Mouse (Mus musculus): ENCODE data around the gene Olfr1461. TPM values are rescaled to one million over a fixed set of nuclear protein-coding genes. Genes with fewer than 3 reads are reported as not detected.

Gene Olfr1461
- polyA plus RNA-seq (2012; rRNA removed), result not detected in 2 replicates

GRCm38 (mm10) chr19:13162700-13163099, at the start of gene Olfr1461:
Olfr1461 (plus strand) TSS chr19:13163000.

GRCm38 (mm10) chr19:13149449-13149848, 13.4 kb upstream of the Olfr1461 start, which contains the start of gene Olfr1459:
Olfr1459 (minus strand) TSS chr19:13149549.

GRCm38 (mm10) chr19:13185434-13185833, 22.6 kb downstream of the Olfr1461 start, which contains the start of gene Olfr1462:
Olfr1462 (plus strand) TSS chr19:13185734.

Other genes with a start within 250 kb of the Olfr1461 start
- gene Olfr1448, start 238.6 kb upstream of the Olfr1461 start, polyA plus RNA-seq (2012; rRNA removed), result not detected in 2 replicates
- gene Olfr1449, start 232.2 kb upstream of the Olfr1461 start, polyA plus RNA-seq (2012; rRNA removed), result not detected in 2 replicates
- gene Olfr1450, start 212.7 kb upstream of the Olfr1461 start, polyA plus RNA-seq (2012; rRNA removed), result not detected in 2 replicates
- gene Olfr1451, start 168.0 kb upstream of the Olfr1461 start, polyA plus RNA-seq (2012; rRNA removed), result not detected in 2 replicates
- not detected in 2 replicates for gene Olfr1453, start 134.7 kb upstream of the Olfr1461 start, polyA plus RNA-seq (2012; rRNA removed)
- not detected in 2 replicates for gene Olfr1454, start 102.4 kb upstream of the Olfr1461 start, polyA plus RNA-seq (2012; rRNA removed)
- gene Olfr1457, start 65.1 kb upstream of the Olfr1461 start, polyA plus RNA-seq (2012; rRNA removed), result not detected in 2 replicates
- not detected in 2 replicates for gene Olfr1458, start 56.2 kb upstream of the Olfr1461 start, polyA plus RNA-seq (2012; rRNA removed)
- not detected in 2 replicates for gene Olfr1459, start 13.5 kb upstream of the Olfr1461 start, polyA plus RNA-seq (2012; rRNA removed)
- not detected in 2 replicates for gene Olfr1462, start 22.7 kb downstream of the Olfr1461 start, polyA plus RNA-seq (2012; rRNA removed)
- gene Olfr1463, start 68.3 kb downstream of the Olfr1461 start, polyA plus RNA-seq (2012; rRNA removed), result not detected in 2 replicates
- gene Olfr1465, start 152.5 kb downstream of the Olfr1461 start, polyA plus RNA-seq (2012; rRNA removed), result not detected in 2 replicates
- gene Olfr1466, start 175.9 kb downstream of the Olfr1461 start, polyA plus RNA-seq (2012; rRNA removed), result not detected in 2 replicates
- not detected in 2 replicates for gene Olfr1467, start 199.2 kb downstream of the Olfr1461 start, polyA plus RNA-seq (2012; rRNA removed)
- gene Olfr1469, start 244.8 kb downstream of the Olfr1461 start, polyA plus RNA-seq (2012; rRNA removed), result not detected in 2 replicates

Data from central nervous system, embryonic 18 days (tissue).